Mouse (Mus musculus) telencephalon, adult 2 months (tissue): ENCODE data around the gene Aym1.

ENCODE experiments used
- DNase-seq: peaks from one replicate; pipeline ENCODE4 v3.0.0-alpha.2; 2011; ENCODE audit warnings: low read depth, low spot score

The Aym1 gene

GRCm38 (mm10) chr5:113402702-113403101 lies 45.6 kb downstream of the Aym1 start:
- DNase-seq, result no peak

- no peak for DNase-seq
These were observed 50.3 kb downstream of the Aym1 start for GRCm38 (mm10) chr5:113407346-113407745.
